Mouse (Mus musculus): ENCODE data around the gene Gm17409.

Gm17409 gene

DNA sequence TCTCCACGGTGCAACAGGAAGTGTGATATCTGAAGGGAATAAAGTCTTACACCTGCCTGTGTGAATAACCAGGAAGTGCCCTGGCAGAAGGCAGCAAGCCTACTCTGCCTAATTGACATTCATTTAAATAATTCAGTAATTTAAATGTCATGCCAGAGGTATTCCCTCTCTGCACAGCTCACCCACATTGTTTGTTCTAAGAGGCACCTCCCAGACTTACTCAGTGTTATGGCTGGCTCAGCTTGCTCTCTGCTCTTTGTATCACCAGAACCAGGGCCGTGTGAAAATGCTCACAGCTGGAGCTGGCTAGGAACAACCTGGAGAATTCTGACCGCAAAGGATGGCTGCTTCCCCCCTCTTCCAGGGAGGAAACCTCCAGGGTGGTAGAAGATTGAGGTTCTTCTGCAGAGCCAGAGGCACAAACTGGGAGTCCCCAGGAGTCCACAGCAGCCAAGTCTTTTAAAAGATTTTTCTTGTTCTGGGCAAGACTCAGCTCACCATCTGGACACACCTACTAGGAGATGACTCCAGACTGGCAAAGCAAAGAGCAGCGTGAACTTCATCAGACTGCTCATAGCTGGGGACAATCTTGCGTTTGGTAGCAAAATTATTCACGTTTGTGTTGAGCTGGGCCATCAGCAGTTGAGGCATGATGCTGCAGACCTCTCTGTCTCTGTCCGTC is 14.5 kb downstream of the Gm17409 start:
- in situ Hi-C loops (cut with MboI, MseI) = no loop called here

DNA sequence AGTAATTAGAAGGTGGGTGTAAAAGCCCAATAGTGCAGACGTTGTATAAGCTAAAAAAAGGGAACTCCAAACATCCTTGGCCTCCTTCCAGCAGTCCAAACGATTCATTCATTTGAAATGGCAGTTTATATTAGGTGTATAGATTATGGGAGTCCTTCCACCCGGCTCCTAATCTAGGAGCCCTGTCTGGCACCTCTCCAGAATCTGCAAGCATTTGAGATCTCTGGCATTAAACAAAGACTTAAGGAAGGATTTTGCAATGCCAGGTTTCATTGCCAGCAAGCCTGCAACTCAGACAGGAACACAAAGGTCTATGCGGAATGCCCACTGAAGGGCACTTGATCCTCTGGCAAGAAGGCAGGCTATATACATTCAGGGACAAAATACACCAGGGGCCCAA is 15.2 kb downstream of the Gm17409 start:
- in situ Hi-C loops (cut with MboI, MseI) = no loop called here

DNA sequence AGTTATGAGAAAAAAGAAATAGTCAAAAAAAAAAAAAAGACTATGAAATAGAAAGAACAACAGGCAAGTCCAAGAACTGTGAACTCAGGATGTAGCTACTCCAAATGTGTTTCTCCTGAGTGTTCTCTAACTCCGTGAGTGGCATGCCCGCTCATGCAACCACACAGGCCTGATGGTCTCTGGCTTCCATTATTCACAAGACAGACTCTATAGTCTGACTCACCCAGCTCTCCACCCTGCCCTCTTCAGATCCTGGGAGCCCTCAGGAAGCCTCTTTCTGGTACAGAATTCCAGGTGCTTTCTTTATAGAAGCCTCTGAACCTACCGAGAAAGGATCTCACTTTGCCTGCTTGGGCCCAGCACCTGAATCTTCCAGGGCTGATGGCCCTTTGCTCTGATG is 15.8 kb downstream of the Gm17409 start:
- in situ Hi-C loops (cut with MboI, MseI) = no loop called here

GRCm38 (mm10) chr2:58486441-58487278 is 16.7 kb downstream of the Gm17409 start:
- in situ Hi-C loops (cut with MboI, MseI) = no loop called here

DNA sequence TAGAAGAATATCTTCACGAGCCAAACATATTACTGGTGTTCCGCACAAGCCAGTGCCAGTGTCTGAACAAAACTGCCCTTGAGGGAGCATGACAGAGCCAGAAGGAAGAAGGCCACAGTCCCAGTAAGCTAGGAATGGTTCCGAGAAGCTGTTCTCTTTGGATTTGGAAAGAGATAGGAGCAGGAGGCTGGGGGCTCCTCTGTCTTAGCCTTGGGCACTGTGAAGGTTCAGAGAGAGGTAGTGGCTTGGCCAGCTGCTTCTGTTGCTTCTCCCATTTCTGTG is 17.3 kb downstream of the Gm17409 start:
- in situ Hi-C loops (cut with MboI, MseI) = no loop called here

DNA sequence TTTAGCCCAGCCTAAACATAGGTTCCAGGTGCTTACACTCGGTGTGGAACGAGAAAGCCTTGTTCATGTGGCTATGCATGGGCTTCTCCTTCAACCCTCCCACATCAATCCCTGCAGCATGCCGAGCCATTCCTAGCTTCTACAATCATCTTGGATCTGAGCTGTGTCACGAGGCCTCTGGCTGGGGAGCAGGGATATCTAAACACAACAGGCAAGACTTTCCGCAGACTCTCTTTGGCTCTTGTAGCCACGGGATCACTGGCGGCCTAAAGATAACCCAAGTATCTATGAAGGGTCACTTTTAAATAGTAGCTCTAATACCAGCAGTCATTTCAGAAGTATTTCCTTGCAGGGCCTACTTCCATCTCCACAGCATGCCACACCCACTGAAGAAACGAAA is 18.5 kb downstream of the Gm17409 start:
- in situ Hi-C loops (cut with MboI, MseI) = no loop called here

DNA sequence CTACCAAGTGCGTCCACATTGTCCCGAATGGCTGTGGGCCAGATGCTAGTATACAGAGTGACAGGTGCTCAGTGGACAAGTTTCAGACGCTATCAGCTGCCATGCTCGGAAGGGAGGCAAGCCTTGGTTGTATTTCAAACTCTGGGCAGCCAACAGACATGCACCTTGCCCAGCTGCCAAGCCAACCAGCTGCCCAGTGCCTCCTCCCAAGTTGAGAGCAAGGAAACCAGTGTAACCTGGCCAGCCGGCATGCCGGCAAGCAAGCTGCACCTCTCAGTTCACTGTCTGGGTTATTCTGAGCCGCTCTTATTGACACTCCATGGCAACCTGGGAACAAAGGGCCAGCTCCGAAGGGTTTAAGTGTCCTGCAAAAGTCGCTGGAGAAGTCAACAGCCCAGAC is 19.4 kb downstream of the Gm17409 start:
- in situ Hi-C loops (cut with MboI, MseI) = no loop called here

- in situ Hi-C loops (cut with MboI, MseI) = no loop called here
Observed at GRCm38 (mm10) chr2:58493685-58494635, 24.0 kb downstream of the Gm17409 start.

GRCm38 (mm10) chr2:58495271-58495670 is 25.4 kb downstream of the Gm17409 start:
- in situ Hi-C loops (cut with MboI, MseI) = no loop called here

- in situ Hi-C loops (cut with MboI, MseI) = no loop called here
Observed at GRCm38 (mm10) chr2:58496647-58497410, 26.9 kb downstream of the Gm17409 start.

- in situ Hi-C loops (cut with MboI, MseI) = loop anchor here (10.0 kb wide), 1 partner anchor 1551 kb away; no protein-coding TSS in a partner anchor
Observed at GRCm38 (mm10) chr2:58505306-58506090, 35.6 kb downstream of the Gm17409 start.

DNA sequence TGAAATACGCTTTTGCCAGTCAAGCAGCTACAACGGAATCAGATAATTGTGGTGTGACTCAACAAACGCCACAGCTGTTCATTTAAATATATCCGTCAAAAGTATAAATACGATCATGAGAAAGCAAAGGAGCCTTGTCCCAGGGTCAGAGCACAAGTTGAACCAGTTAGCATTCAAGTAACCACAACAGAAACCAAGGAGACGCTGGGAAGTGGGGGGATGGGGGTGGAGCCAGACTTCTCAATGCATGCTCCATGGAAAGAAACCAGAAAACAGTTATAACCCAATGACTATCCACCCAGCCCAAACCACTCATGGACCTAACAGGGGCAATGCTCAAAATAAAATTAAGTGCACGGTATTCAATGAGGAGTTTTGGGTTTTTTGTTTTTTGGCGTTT is 40.3 kb downstream of the Gm17409 start:
- in situ Hi-C loops (cut with MboI, MseI) = no loop called here

GRCm38 (mm10) chr2:58513212-58513611 is 43.3 kb downstream of the Gm17409 start:
- in situ Hi-C loops (cut with MboI, MseI) = no loop called here

- in situ Hi-C loops (cut with MboI, MseI) = no loop called here
Observed at GRCm38 (mm10) chr2:58514489-58514888, 44.6 kb downstream of the Gm17409 start.

DNA sequence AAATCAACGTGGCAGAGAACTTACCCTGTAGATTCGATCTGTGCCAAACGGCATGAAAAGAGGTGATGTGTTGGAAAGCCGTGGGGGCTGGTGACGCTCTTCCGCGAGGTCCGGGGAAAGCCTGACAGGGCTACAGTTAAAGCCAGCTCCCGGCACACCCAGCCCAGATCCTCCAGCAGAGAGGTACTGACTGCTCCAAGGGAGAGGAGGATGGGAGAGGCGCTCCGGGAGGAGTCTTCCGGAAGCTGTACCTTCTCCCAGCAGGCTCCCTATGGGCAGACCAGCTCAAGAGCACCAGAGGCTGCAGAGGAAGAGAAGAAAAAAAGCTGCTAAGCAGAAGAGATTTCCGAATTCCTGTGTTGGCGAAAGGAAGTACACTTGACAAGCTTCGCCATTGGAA is 46.1 kb downstream of the Gm17409 start:
- in situ Hi-C loops (cut with MboI, MseI) = no loop called here

DNA sequence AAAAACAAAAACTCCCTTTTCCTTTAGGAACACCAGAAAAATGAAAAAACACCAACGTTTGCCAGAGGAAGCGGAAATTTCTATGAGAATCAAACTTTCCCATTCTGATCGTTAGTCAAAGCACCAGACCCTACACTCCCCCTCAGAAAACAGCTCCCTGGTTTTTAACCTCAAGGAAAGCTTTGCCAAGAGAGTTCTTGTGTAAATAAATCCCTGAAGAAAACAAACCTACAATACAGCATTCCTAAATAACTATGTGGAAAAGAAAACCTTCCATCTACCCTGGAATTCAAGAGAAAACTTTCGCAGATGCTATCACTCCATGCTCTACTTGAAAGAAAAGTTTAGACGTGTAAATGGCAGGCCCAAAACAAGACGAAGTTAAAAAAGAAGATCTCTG is 47.0 kb downstream of the Gm17409 start:
- in situ Hi-C loops (cut with MboI, MseI) = no loop called here

DNA sequence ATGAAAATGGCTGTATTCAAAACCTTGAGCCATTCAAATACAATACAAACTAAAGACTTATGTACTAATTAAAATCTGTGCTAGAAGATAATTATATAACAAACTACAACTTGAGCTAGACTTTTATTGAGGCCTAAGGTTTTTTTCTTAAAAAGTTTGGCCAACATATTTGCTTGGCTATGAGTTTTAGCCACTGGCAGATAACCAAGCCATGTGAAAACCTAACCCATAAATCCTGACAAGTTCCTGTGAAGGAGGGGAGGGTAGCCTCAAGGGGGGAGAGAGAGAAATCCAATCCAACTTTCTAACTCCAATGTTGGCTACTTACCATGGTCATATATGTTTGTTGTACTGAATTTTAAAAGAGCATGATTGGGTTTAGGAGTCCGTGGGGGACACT is 48.6 kb downstream of the Gm17409 start:
- in situ Hi-C loops (cut with MboI, MseI) = no loop called here

All from regulatory T cell (primary cell).